Mouse (Mus musculus) layer of hippocampus, adult 6 months (tissue): ENCODE measurements around the gene Tapbpl. TPM values are rescaled to one million over a fixed set of nuclear protein-coding genes. Genes with fewer than 3 reads are reported as not detected.

Experiments used
- long read RNA-seq, 2 experiments: library from polyadenylated mRNA; unstranded; transcript quantifications; one replicate each; pipeline ENCODE4 v2.0.0; 2019 to 2020
- microRNA-seq: library from miRNA; unstranded; fragments of <30 nt; microRNA quantifications from one replicate; pipeline ENCODE4 v1.2.0, GENCODE M21; 2020
- polyA plus RNA-seq: library from polyadenylated mRNA; unstranded; fragments of <200 nt; fragmentation: Nextera tagmentation; gene quantifications from 2 replicates; pipeline ENCODE4 v1.2.3, GENCODE M21; 2021

Gene Tapbpl
- polyA plus RNA-seq = 5.3 and 6.1 TPM in 2 replicates
- long read RNA-seq, experiment 1, transcript Tapbpl-201 (7 exons, 2,352 nt) = major isoform, 18 of 21 reads
- long read RNA-seq, experiment 1, partial matches to known transcripts = 3 of 21 reads
- long read RNA-seq, experiment 1, other reads (novel, unspliced or antisense) = 0 of 21 reads
- long read RNA-seq, experiment 2, transcript Tapbpl-201 (7 exons, 2,352 nt) = major isoform, 52 of 55 reads
- long read RNA-seq, experiment 2, partial matches to known transcripts = 2 of 55 reads
- long read RNA-seq, experiment 2, other reads (novel, unspliced or antisense) = 1 of 55 reads

GRCm38 (mm10) chr6:125231117-125232044 lies at the start of gene Tapbpl:
Tapbpl (minus strand) TSS chr6:125231860.

GRCm38 (mm10) chr6:125236782-125237181 lies 5.1 kb upstream of the Tapbpl start, which contains the start of gene Cd27:
Cd27 (minus strand) TSS chr6:125237010.

GRCm38 (mm10) chr6:125215148-125215954 lies 16.3 kb downstream of the Tapbpl start, which contains the start of gene Vamp1:
Vamp1 (plus strand) TSS chr6:125215551.

GRCm38 (mm10) chr6:125191332-125192015 lies 40.2 kb downstream of the Tapbpl start, which contains the start of the genes Ncapd2 and Mrpl51:
Ncapd2 (minus strand) TSS chr6:125191701.
Mrpl51 (plus strand) TSS chr6:125191801.

Small RNAs within 50 kb of the gene (microRNA-seq; reads per million reads assigned to microRNA genes)
- 0.64 reads per million for gene Mir3098
- not detected for gene Mir8113

Other genes starting within 250 kb of the Tapbpl start
- 40.7 and 47.6 TPM in 2 replicates for gene Pianp, start 235.2 kb downstream of the Tapbpl start, polyA plus RNA-seq
- gene Zfp384, start 222.7 kb downstream of the Tapbpl start, polyA plus RNA-seq = 7.6 and 8.3 TPM in 2 replicates
- gene Ing4, start 192.1 kb downstream of the Tapbpl start, polyA plus RNA-seq = 54.3 and 56.6 TPM in 2 replicates
- 0.72 and 1.4 TPM in 2 replicates for gene Acrbp, start 182.2 kb downstream of the Tapbpl start, polyA plus RNA-seq
- gene Lpar5, start 163.9 kb downstream of the Tapbpl start, polyA plus RNA-seq = 1.1 and 2.0 TPM in 2 replicates
- gene Chd4, start 135.9 kb downstream of the Tapbpl start, polyA plus RNA-seq = 62.8 and 65.4 TPM in 2 replicates
- gene Nop2, start 100.0 kb downstream of the Tapbpl start, polyA plus RNA-seq = 18.4 and 19.1 TPM in 2 replicates
- 19.3 and 22.8 TPM in 2 replicates for gene Iffo1, start 86.6 kb downstream of the Tapbpl start, polyA plus RNA-seq
- gene Gapdh, start 65.4 kb downstream of the Tapbpl start, polyA plus RNA-seq = 2,583 and 3,039 TPM in 2 replicates
- gene Ncapd2, start 40.2 kb downstream of the Tapbpl start, polyA plus RNA-seq = 2.8 and 3.0 TPM in 2 replicates
- 131 and 135 TPM in 2 replicates for gene Mrpl51, start 40.1 kb downstream of the Tapbpl start, polyA plus RNA-seq
- gene Vamp1, start 16.3 kb downstream of the Tapbpl start, polyA plus RNA-seq = 30.9 and 31.2 TPM in 2 replicates
- gene Cd27, start 5.2 kb upstream of the Tapbpl start, polyA plus RNA-seq = 0.38 and 0.43 TPM in 2 replicates
- 0.09 and 0.15 TPM in 2 replicates for gene Tuba3a, start 54.2 kb upstream of the Tapbpl start, polyA plus RNA-seq
- 5.4 and 6.4 TPM in 2 replicates for gene Ltbr, start 82.0 kb upstream of the Tapbpl start, polyA plus RNA-seq
- gene Scnn1a, start 88.8 kb upstream of the Tapbpl start, polyA plus RNA-seq = 3.4 and 4.3 TPM in 2 replicates
- gene Tnfrsf1a, start 117.5 kb upstream of the Tapbpl start, polyA plus RNA-seq = 7.2 and 7.7 TPM in 2 replicates
- 0.04 and 0.11 TPM in 2 replicates for gene Plekhg6, start 148.9 kb upstream of the Tapbpl start, polyA plus RNA-seq